Mouse (Mus musculus) hindbrain, embryonic 11.5 days (tissue): Measurements from ENCODE around the gene Fam149a. TPM values are rescaled to one million over a fixed set of nuclear protein-coding genes. Genes with fewer than 3 reads are reported as not detected.

Experiments used
- ATAC-seq: fragments of 200-750 bp; cut with Nextera tagmentation; 2 replicates; pipeline ENCODE4 v1.8.0; 2017; ENCODE audit warnings: mild to moderate bottlenecking, moderate TSS enrichment, moderate library complexity; ENCODE audit not compliant: low FRiP score
- DNase-seq: peaks from one replicate; pipeline ENCODE4 v3.0.0-alpha.2; 2015; ENCODE audit warnings: low spot score
- H3K27ac ChIP-seq: fragments of 300-500 bp; sonication (generic); 2 replicates; pipeline ENCODE4 v1.5.1; 2014; ENCODE audit warnings: mild to moderate bottlenecking, low read depth, low read length
- H3K27me3 ChIP-seq: fragments of 300-500 bp; sonication (generic); 2 replicates; pipeline ENCODE4 v1.6.1; 2014; ENCODE audit warnings: mild to moderate bottlenecking, low read length, moderate library complexity, mixed read lengths; ENCODE audit not compliant: control insufficient read depth, insufficient read depth
- H3K36me3 ChIP-seq: fragments of 300-500 bp; sonication (generic); 2 replicates; pipeline ENCODE4 v1.6.1; 2014; ENCODE audit warnings: mild to moderate bottlenecking, low read length, moderate library complexity, mixed read lengths; ENCODE audit not compliant: control insufficient read depth, insufficient read depth
- H3K4me1 ChIP-seq: fragments of 300-500 bp; sonication (generic); replicated peaks from 2 replicates; pipeline ENCODE4 v1.6.1; 2014; ENCODE audit warnings: low read length, mixed read lengths; ENCODE audit not compliant: control insufficient read depth, insufficient read depth
- H3K4me2 ChIP-seq: fragments of 300-500 bp; sonication (generic); replicated peaks from 2 replicates; pipeline ENCODE4 v1.6.1; 2014; ENCODE audit warnings: mild to moderate bottlenecking, low read depth, low read length
- H3K4me3 ChIP-seq: fragments of 300-500 bp; sonication (generic); 2 replicates; pipeline ENCODE4 v1.5.1; 2014; ENCODE audit warnings: low read depth, low read length
- H3K9ac ChIP-seq: fragments of 300-500 bp; sonication (generic); 2 replicates; pipeline ENCODE4 v1.6.1; 2014; ENCODE audit warnings: low read depth, low read length
- H3K9me3 ChIP-seq: fragments of 300-500 bp; sonication (generic); 2 replicates; pipeline ENCODE4 v1.6.1; 2016; ENCODE audit warnings: low read length; ENCODE audit not compliant: control insufficient read depth
- WGBS: fragments of 180-500 bp; shearing (Covaris S2); extraction: QIAGEN DNeasy Blood & Tissue Kit; methylation state at CpG from one replicate; pipeline ENCODE4 v1.1.7; 2014; 5-methylcytosine and 5-hydroxymethylcytosine counted together
- polyA plus RNA-seq: library from polyadenylated mRNA; unstranded; fragments of >200 nt; fragmentation: Nextera tagmentation; extraction: Ambion mirVana; gene quantifications from 2 replicates; pipeline ENCODE4 v1.2.1, GENCODE M21; 2014

Fam149a gene
- polyA plus RNA-seq = 9.6 and 10.5 TPM in 2 replicates

DNA sequence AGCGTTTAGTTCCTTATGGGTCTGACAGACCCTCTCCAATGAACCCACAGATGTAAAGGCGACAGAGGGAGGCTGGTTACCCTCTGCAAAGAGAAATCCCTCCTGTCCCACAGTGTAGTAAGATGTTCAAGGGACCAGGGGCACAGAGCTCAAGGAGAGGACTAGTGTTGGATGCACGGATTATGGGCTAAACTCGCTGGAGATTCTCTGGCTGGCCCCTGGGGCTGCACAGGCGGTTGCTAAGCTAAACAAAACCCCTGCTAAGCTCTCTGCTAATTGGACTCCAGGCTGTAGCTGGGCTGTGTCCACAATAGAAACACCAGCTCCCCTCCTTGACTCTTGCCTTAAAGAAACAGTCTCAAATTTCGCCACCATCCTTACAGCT is at the start of gene Fam149a:
Fam149a (minus strand) TSS at position 329 of the 385 bp plus-strand sequence.
- peaks cover 8% of the 10 kb centered on the region; the same call in 1 of the 2 replicates for H3K4me1 ChIP-seq
- H3K36me3 ChIP-seq = no peaks in the 10 kb centered on the region
- H3K9ac ChIP-seq = peak within 1 kb of the TSS; percentile 44
- no peaks in the 10 kb centered on the region for H3K27me3 ChIP-seq
- WGBS = 5% methylated on average over 6 of the region's 6 CpGs
- DNase-seq = no peak
- no peaks in the 10 kb centered on the region for H3K9me3 ChIP-seq
- peak; percentile 70 for ATAC-seq
- peak within 1 kb of the TSS; percentile 39 for H3K4me3 ChIP-seq
- peak within 1 kb of the TSS; percentile 90 for H3K4me2 ChIP-seq
- H3K27ac ChIP-seq = no peak within 1 kb of the TSS

DNA sequence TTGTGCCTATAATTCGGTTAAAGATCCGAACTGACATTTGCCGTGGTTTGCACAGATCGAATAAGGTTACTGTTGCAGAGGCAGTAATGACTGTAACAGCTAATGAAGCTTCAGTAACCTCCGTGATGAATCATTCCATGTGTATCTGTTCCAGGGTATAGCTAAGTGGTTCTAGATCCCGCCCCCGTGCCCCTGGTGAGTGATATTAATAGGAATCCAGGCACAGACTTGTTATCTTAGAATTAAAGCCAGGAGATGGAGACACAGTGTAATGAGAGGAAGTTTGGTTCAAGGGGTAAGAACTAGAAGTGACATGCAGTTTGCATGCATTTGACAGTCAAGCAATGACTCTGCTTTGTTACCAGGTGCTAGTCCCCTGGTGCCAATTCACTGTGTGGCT is 38.1 kb upstream of the Fam149a start:
- H3K9me3 ChIP-seq = no peaks in the 10 kb centered on the region
- H3K36me3 ChIP-seq = no peaks in the 10 kb centered on the region
- H3K4me2 ChIP-seq = no peak overlapping the region
- no peak overlapping the region for H3K27ac ChIP-seq
- H3K4me1 ChIP-seq = no peaks in the 10 kb centered on the region
- DNase-seq (no peak), ATAC-seq (no peak)
- no peak overlapping the region for H3K4me3 ChIP-seq
- 90% methylated on average over 7 of the region's 7 CpGs for WGBS
- H3K9ac ChIP-seq = no peak overlapping the region
- no peaks in the 10 kb centered on the region for H3K27me3 ChIP-seq

DNA sequence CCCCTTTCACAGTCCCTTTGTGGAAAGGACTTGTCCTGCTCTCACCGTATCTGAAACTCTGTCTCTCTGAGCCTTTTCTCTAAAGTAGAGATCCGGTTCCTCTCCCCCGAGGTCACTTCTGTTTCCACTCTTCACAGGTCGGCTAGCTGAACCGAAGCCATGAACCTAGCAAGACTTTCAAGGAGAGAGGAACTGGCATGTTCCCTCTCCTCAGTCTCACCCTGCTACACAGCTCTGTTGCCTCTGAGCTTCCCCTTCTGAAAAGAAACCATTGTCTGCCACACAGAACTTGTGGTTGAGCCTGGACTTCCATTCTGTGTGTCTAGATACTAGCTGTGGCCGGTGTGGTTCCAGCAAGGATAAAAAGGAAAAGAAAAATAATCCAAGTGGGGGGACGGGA is 32.9 kb upstream of the Fam149a start:
- ATAC-seq = no peak
- 81% methylated on average over 7 of the region's 7 CpGs for WGBS
- no peaks in the 10 kb centered on the region for H3K27me3 ChIP-seq
- no peaks in the 10 kb centered on the region for H3K4me1 ChIP-seq
- H3K4me2 ChIP-seq = no peak overlapping the region
- no peak overlapping the region for H3K27ac ChIP-seq
- no peaks in the 10 kb centered on the region for H3K36me3 ChIP-seq
- H3K4me3 ChIP-seq = no peak overlapping the region
- no peak overlapping the region for H3K9ac ChIP-seq
- DNase-seq = no peak
- H3K9me3 ChIP-seq = no peaks in the 10 kb centered on the region

DNA sequence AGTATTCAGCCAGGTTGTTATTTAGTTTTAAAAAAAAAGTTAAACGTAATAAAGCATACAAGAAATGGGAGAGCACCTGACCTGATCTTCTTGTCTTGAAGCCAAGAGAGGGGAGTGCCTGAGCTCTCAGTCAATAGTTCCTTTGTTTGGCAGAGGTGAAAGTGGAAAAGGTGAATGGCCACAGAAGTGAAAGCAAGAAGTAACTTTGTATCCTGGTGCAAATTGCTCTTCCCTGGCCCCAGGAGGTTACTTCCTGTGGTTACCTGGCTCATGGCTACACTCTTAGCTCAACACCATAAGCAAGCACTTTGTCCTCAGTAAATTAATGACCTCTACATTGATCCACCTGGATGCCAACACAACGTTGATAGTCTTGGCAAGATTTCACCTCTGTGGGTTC is 28.8 kb upstream of the Fam149a start, which contains the start of gene Tlr3:
Tlr3 (minus strand) TSS at position 199 of the 400 bp plus-strand sequence.
- Histone ChIP-seq H3K4me1 (no peaks in the 10 kb centered on the region), H3K27me3 (no peaks in the 10 kb centered on the region), H3K4me2 (peak within 1 kb of the TSS; percentile 51), H3K36me3 (no peaks in the 10 kb centered on the region), H3K9me3 (no peaks in the 10 kb centered on the region), H3K4me3 (peak within 1 kb of the TSS; percentile 23), H3K9ac (peak within 1 kb of the TSS; percentile 24), H3K27ac (no peak within 1 kb of the TSS)
- 73% methylated on average over 2 of the region's 2 CpGs for WGBS
- no peak for ATAC-seq
- no peak for DNase-seq

DNA sequence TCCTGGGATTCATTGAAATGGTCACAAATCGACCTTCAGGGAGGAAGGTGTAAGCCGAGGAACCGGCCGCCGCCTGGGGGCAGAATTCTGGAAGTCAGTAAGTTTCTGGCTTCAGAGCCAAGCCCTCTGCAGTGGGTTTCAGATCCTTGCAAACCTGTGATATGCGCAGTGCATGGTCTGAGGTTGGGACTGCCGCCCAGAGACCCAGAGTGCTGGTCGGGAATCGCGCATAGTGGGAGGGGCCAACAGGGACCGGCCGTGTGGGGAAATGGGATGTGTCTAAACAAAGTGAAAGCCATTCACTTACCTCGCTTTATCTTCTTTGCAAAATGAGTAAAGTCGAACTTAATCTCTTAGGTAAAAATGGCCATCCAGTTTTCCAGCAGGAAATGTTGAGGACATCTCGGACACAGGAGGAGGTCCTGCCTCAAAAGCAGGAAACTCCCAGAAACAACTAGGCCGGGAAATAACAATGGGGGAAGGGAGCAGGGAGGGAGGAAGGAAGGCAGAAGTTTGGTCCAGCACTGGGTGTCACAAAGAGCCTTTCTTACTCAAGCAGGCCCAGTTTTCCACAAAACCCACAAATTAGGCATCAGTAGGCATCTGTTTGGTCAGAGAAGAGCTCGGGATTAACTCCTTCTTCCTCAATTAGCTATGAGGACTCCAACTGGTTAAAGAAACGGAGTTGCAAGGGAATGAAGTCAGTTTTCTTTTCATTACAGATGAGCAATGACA is 28.2 kb upstream of the Fam149a start:
- no peaks in the 10 kb centered on the region for H3K27me3 ChIP-seq
- peak overlapping the region; percentile 23 for H3K4me3 ChIP-seq
- no peaks in the 10 kb centered on the region for H3K9me3 ChIP-seq
- H3K9ac ChIP-seq = peak overlapping the region; percentile 24
- DNase-seq (peak; percentile 70), ATAC-seq (peak; percentile 89)
- 14% methylated on average over 18 of the region's 18 CpGs for WGBS
- no peaks in the 10 kb centered on the region for H3K4me1 ChIP-seq
- no peaks in the 10 kb centered on the region for H3K36me3 ChIP-seq
- no peak overlapping the region for H3K27ac ChIP-seq
- peak overlapping the region; percentile 51 for H3K4me2 ChIP-seq

DNA sequence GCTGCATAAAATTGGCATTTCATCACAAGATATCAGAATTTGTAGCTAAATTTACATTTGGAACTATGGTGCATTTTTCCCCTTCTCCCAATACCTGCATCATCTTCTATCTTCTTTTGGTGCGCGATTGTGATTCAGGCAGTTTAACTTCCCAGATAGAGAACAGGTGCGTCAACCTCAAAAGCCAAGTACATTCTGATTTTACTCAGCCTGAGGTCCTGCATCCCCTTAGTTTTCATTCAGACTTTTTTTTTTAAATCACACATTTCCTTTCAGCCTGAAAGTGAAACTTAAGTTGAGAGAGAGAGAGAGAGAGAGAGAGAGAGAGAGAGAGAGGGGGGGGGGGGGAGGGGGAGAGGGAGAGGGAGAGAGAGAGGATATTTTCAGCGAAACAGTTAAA is 27.6 kb upstream of the Fam149a start:
- DNase-seq (peak; percentile 2), ATAC-seq (no peak)
- no peaks in the 10 kb centered on the region for H3K9me3 ChIP-seq
- H3K27me3 ChIP-seq = no peaks in the 10 kb centered on the region
- no peaks in the 10 kb centered on the region for H3K4me1 ChIP-seq
- 60% methylated on average over 4 of the region's 4 CpGs for WGBS
- H3K4me3 ChIP-seq = peak overlapping the region; percentile 23
- no peak overlapping the region for H3K27ac ChIP-seq
- H3K9ac ChIP-seq = peak overlapping the region; percentile 24; the same call in 1 of the 2 replicates
- H3K4me2 ChIP-seq = peak overlapping the region; percentile 51
- no peaks in the 10 kb centered on the region for H3K36me3 ChIP-seq

DNA sequence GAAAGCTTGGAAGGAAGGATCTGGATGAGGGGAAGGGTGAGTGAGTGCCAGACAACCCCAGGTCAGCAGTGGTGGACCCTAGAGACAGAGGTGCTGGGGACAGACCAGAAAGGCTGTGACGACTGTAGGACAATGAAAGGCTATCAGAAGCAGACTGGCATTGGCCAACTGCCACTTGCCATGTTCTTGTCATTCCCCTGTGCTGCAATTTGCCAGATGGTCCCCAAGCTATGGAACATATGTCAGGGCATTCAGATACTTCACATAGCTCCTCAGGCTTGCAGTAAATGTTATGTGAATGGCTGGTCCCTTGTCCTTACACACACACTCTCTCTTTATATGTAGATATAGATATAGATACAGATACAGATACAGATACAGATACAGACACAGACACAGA is 1.2 kb upstream of the Fam149a start:
- DNase-seq (no peak), ATAC-seq (no peak)
- Histone ChIP-seq H3K4me1 (peaks cover 8% of the 10 kb centered on the region; the same call in 1 of the 2 replicates), H3K4me3 (no peak overlapping the region), H3K4me2 (no peak overlapping the region), H3K9me3 (no peaks in the 10 kb centered on the region), H3K36me3 (no peaks in the 10 kb centered on the region), H3K27me3 (no peaks in the 10 kb centered on the region), H3K27ac (no peak overlapping the region), H3K9ac (no peak overlapping the region)
- WGBS = 33% methylated on average over 1 of the region's 1 CpGs

DNA sequence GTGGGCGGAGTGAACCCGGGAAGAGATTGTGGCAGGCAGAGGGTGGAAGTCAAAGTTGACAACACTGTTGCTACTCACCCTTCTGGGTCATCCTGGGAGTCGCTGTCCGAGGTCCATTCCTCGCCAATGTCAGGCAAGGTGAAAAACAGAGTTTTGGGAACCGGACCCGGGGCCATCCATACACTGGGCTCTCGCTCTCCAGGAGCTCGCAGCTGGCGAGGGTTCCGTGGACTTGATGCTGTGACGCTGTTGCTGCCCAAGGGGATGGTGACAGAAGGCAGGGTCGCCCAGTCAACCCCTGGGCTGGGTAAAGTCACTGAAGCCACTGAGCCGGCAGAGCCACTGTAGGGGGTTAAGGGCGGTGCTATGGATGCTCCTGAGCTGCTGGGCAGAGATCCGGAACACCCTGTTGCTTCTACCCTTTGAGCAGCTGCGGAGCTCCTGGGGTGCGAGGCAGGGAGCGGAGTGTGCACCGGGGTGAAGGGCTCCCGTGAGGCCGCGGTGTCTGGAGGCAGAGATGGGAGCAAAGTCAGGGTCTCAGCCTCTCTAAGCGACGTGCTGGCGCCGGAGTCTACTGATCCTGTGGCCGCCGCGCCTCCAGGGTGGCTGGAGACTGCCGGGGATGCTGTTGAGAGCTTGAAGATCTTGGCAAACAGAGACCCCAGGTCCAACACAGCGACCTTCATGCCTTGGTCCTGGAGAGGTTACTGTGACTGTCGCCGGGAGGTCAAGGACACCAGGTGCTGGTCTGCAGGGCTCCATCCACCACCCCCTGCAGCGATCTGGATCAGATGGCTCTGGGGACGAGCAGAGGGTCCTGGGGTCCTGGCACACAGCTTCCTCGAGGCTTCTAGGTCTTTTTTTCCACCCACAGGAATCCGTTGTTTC is 772 bp downstream of the Fam149a start:
- Histone ChIP-seq H3K27me3 (no peaks in the 10 kb centered on the region), H3K4me2 (peak overlapping the region; percentile 90), H3K9me3 (no peaks in the 10 kb centered on the region), H3K27ac (no peak overlapping the region), H3K4me1 (peaks cover 8% of the 10 kb centered on the region; the same call in 1 of the 2 replicates), H3K36me3 (no peaks in the 10 kb centered on the region), H3K4me3 (peak overlapping the region; percentile 39), H3K9ac (peak overlapping the region; percentile 44)
- WGBS = 1% methylated on average over 38 of the region's 38 CpGs
- DNase-seq (peak; percentile 49), ATAC-seq (peak; percentile 69)
